Mouse (Mus musculus): ENCODE measurements at regions not wholly inside any gene's neighbourhood (a gene's known extent, or its start where the extent isn't known, plus 50 kb on each side); places are given as distances from the start of the nearest gene placed in this dataset.

- H3K9ac ChIP-seq, result no peak overlapping the region
- no peak for ATAC-seq
- WGBS (ENCODE audit: insufficient replicate concordance), result 30% methylated on average over 5 of the region's 5 CpGs
These were observed 171.9 kb upstream of the Rreb1 start for GRCm38 (mm10) chr13:37606250-37606649.

GRCm38 (mm10) chr13:37609085-37609484, 169.1 kb upstream of the Rreb1 start:
- H3K9ac ChIP-seq, result no peak overlapping the region
- H3K9me3 ChIP-seq (replicated peaks), result no peaks in the 10 kb centered on the region
- no peaks in the 10 kb centered on the region; the same call in 1 of the 2 replicates for H3K27me3 ChIP-seq (replicated peaks)
- H3K27ac ChIP-seq, result no peak overlapping the region
- WGBS (ENCODE audit: insufficient replicate concordance), result 74% methylated on average over 5 of the region's 5 CpGs
- H3K4me1 ChIP-seq, result no peaks in the 10 kb centered on the region
- H3K36me3 ChIP-seq, result no peaks in the 10 kb centered on the region
- no peak overlapping the region for H3K4me2 ChIP-seq
- no peak for ATAC-seq
- H3K4me3 ChIP-seq, result no peak overlapping the region

More at GRCm38 (mm10) chr13:37606250-37606649, 171.9 kb upstream of the Rreb1 start:
- Histone ChIP-seq H3K4me3 (no peak overlapping the region), H3K27ac (no peak overlapping the region), H3K27me3 (replicated peaks) (no peaks in the 10 kb centered on the region; the same call in 1 of the 2 replicates), H3K36me3 (no peaks in the 10 kb centered on the region), H3K4me1 (0 out of 2 replicates have a peak, but pooled peaks cover under 1% of the 10 kb centered on the region), H3K4me2 (no peak overlapping the region), H3K9me3 (replicated peaks) (no peaks in the 10 kb centered on the region)

GRCm38 (mm10) chr13:37611387-37611786, 166.8 kb upstream of the Rreb1 start:
- WGBS (ENCODE audit: insufficient replicate concordance), result 64% methylated on average over 3 of the region's 3 CpGs
- Histone ChIP-seq H3K9me3 (replicated peaks) (no peaks in the 10 kb centered on the region), H3K4me1 (no peaks in the 10 kb centered on the region), H3K27ac (no peak overlapping the region), H3K4me2 (no peak overlapping the region), H3K36me3 (no peaks in the 10 kb centered on the region), H3K4me3 (no peak overlapping the region), H3K27me3 (replicated peaks) (no peaks in the 10 kb centered on the region), H3K9ac (no peak overlapping the region)
- no peak for ATAC-seq

GRCm38 (mm10) chr13:37617015-37617414, 161.2 kb upstream of the Rreb1 start:
- Histone ChIP-seq H3K9ac (no peak overlapping the region), H3K27ac (no peak overlapping the region), H3K27me3 (replicated peaks) (no peaks in the 10 kb centered on the region), H3K9me3 (replicated peaks) (no peaks in the 10 kb centered on the region), H3K4me1 (peaks cover 19% of the 10 kb centered on the region), H3K4me2 (no peak overlapping the region), H3K4me3 (no peak overlapping the region), H3K36me3 (no peaks in the 10 kb centered on the region)
- 73% methylated on average over 4 of the region's 4 CpGs for WGBS (ENCODE audit: insufficient replicate concordance)
- no peak for ATAC-seq

- Histone ChIP-seq H3K27ac (peak overlapping the region; percentile 85), H3K4me1 (peaks cover 23% of the 10 kb centered on the region), H3K4me3 (no peak overlapping the region), H3K4me2 (no peak overlapping the region), H3K36me3 (no peaks in the 10 kb centered on the region), H3K27me3 (replicated peaks) (no peaks in the 10 kb centered on the region), H3K9me3 (replicated peaks) (no peaks in the 10 kb centered on the region), H3K9ac (no peak overlapping the region)
- peak; percentile 73 for ATAC-seq
- WGBS (ENCODE audit: insufficient replicate concordance), result 22% methylated on average over 11 of the region's 11 CpGs
These were observed 158.1 kb upstream of the Rreb1 start for GRCm38 (mm10) chr13:37619841-37620725.

GRCm38 (mm10) chr13:37621319-37622050, 156.7 kb upstream of the Rreb1 start:
- Histone ChIP-seq H3K27me3 (replicated peaks) (no peaks in the 10 kb centered on the region), H3K36me3 (no peaks in the 10 kb centered on the region), H3K4me2 (no peak overlapping the region), H3K9me3 (replicated peaks) (no peaks in the 10 kb centered on the region), H3K9ac (no peak overlapping the region), H3K4me1 (peaks cover 23% of the 10 kb centered on the region), H3K27ac (no peak overlapping the region), H3K4me3 (no peak overlapping the region)
- no peak for ATAC-seq
- 75% methylated on average over 5 of the region's 5 CpGs for WGBS (ENCODE audit: insufficient replicate concordance)

GRCm38 (mm10) chr13:37622366-37623088, 155.7 kb upstream of the Rreb1 start:
- no peak overlapping the region for H3K4me2 ChIP-seq
- H3K36me3 ChIP-seq, result no peaks in the 10 kb centered on the region
- ATAC-seq, result no peak
- H3K27me3 ChIP-seq (replicated peaks), result no peaks in the 10 kb centered on the region
- no peak overlapping the region for H3K4me3 ChIP-seq
- H3K9ac ChIP-seq, result no peak overlapping the region
- H3K4me1 ChIP-seq, result peaks cover 23% of the 10 kb centered on the region
- no peak overlapping the region for H3K27ac ChIP-seq
- H3K9me3 ChIP-seq (replicated peaks), result no peaks in the 10 kb centered on the region
- WGBS (ENCODE audit: insufficient replicate concordance), result 48% methylated on average over 6 of the region's 6 CpGs

GRCm38 (mm10) chr13:37624741-37625140, 153.5 kb upstream of the Rreb1 start:
- H3K36me3 ChIP-seq, result no peaks in the 10 kb centered on the region
- H3K27me3 ChIP-seq (replicated peaks), result no peaks in the 10 kb centered on the region
- WGBS (ENCODE audit: insufficient replicate concordance), result 42% methylated on average over 1 of the region's 1 CpGs
- no peaks in the 10 kb centered on the region for H3K9me3 ChIP-seq (replicated peaks)
- H3K4me3 ChIP-seq, result no peak overlapping the region
- ATAC-seq, result no peak
- H3K27ac ChIP-seq, result no peak overlapping the region
- H3K4me2 ChIP-seq, result no peak overlapping the region
- H3K4me1 ChIP-seq, result peaks cover 19% of the 10 kb centered on the region
- H3K9ac ChIP-seq, result no peak overlapping the region

GRCm38 (mm10) chr13:37625532-37626235, 152.5 kb upstream of the Rreb1 start:
- no peaks in the 10 kb centered on the region for H3K9me3 ChIP-seq (replicated peaks)
- no peak overlapping the region for H3K4me3 ChIP-seq
- 56% methylated on average over 13 of the region's 13 CpGs for WGBS (ENCODE audit: insufficient replicate concordance)
- no peaks in the 10 kb centered on the region for H3K36me3 ChIP-seq
- H3K4me1 ChIP-seq, result peaks cover 10% of the 10 kb centered on the region
- H3K27ac ChIP-seq, result peak overlapping the region; percentile 27
- no peaks in the 10 kb centered on the region for H3K27me3 ChIP-seq (replicated peaks)
- H3K4me2 ChIP-seq, result no peak overlapping the region
- peak; percentile 59; the same call in 1 of the 2 replicates for ATAC-seq
- no peak overlapping the region for H3K9ac ChIP-seq

- Histone ChIP-seq H3K4me2 (no peak overlapping the region), H3K9ac (no peak overlapping the region), H3K27me3 (replicated peaks) (no peaks in the 10 kb centered on the region), H3K4me1 (0 out of 2 replicates have a peak, but pooled peaks cover 8% of the 10 kb centered on the region), H3K27ac (no peak overlapping the region), H3K36me3 (no peaks in the 10 kb centered on the region), H3K4me3 (no peak overlapping the region), H3K9me3 (replicated peaks) (no peaks in the 10 kb centered on the region; the same call in 1 of the 2 replicates)
- ATAC-seq, result no peak
- WGBS (ENCODE audit: insufficient replicate concordance), result 53% methylated on average over 16 of the region's 16 CpGs
These were observed 149.6 kb upstream of the Rreb1 start for GRCm38 (mm10) chr13:37628391-37629270.
